Mouse (Mus musculus): Measurements from ENCODE around the gene Myh7b.
"Not testable (repeated sequence)": the region's sequence is repeated elsewhere in the genome, so short reads cannot be mapped to it uniquely, and the experiment has no call there.

Gene Myh7b

DNA sequence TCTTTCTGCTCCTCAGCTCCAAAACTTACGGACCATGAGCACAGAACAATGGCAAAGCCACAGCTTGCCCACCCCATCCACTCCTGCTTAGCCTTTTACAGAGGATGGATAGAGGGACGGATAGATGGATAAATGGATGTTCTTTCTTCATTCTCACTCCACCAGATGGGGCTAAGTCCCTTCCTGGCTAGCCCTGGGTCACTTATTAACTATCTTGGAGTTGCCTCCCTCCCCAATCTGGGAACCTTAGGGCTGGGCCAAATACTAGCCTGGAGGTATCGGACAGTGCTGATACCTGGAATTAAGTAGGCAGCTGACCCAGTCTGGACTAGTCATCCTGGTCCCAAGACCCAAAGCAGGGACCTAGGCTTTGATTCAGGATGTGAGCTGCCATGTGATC is 7.3 kb upstream of the Myh7b start:
- no peak for DNase-seq (ENCODE audit: extremely low read depth, low read depth)

DNA sequence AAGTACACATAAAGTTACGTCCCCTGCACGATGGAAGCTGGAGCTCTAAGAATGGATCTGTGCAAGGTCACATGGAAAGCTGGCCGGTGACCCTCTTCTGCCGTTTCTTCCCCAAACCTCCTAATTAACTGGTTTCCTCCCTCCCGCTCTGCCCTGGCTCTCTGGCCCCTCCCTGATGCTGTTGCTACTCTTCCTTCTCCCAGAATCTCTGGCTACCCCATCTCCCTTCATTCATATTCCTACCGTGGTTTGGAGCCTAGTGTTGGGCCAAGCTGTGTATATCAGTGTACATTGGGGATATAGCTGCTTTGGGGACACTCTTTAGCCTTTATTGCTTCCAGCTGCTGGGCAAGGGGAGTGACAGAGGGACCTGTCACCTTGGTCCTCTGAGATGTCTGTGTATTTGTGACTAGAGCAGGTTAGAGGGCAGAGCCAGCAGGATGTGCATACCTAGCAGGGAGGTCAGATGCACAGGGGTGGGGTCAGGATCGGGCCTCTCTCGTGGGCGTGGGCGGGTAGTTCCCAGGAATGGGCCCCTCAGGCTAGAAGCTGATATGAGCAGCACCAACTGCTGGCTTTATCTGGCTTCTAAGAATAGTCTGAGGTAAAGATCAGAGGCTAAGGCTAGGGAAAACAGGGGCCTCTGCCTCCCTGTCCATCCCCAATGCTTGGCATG is 6.3 kb upstream of the Myh7b start:
- DNase-seq (ENCODE audit: extremely low read depth, low read depth): peak; percentile 17

DNA sequence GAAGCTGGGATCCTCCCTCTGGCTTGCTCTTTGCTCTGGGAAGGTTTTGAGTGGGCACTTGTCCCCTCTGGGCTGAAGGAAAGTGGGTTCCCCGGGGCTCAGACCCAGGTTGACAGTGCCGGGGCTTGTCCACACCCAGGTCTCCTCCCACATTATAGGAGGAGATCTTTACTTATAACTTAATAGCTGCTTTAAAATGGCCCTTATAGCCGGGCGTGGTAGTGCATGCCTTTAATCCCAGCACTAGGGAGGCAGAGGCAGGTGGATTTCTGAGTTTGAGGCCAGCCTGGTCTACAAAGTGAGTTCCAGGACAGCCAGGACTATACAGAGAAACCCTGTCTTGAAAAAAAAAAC is 5.8 kb upstream of the Myh7b start:
- not testable (repeated sequence) for DNase-seq (ENCODE audit: extremely low read depth, low read depth)

DNA sequence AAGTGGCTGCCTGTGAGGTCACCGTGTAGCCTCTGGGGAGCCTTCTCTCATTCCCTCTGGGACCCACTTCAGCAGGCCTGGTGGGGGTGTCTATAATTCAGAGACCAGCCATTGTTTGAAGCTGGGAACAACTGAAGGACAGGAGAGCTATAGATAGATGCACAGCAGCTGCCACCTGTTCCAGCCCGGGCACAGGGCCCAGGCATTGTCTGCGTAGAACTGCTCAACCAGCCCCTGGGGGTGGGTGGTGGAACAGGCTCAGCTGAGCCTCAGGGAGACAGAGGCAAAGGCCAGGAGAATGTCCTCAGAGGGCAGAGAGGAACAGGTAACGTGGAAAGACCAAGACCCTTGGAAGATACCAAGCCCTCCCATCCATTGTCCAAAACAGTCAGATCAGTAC is 4.7 kb upstream of the Myh7b start:
- DNase-seq (ENCODE audit: extremely low read depth, low read depth): no peak

DNA sequence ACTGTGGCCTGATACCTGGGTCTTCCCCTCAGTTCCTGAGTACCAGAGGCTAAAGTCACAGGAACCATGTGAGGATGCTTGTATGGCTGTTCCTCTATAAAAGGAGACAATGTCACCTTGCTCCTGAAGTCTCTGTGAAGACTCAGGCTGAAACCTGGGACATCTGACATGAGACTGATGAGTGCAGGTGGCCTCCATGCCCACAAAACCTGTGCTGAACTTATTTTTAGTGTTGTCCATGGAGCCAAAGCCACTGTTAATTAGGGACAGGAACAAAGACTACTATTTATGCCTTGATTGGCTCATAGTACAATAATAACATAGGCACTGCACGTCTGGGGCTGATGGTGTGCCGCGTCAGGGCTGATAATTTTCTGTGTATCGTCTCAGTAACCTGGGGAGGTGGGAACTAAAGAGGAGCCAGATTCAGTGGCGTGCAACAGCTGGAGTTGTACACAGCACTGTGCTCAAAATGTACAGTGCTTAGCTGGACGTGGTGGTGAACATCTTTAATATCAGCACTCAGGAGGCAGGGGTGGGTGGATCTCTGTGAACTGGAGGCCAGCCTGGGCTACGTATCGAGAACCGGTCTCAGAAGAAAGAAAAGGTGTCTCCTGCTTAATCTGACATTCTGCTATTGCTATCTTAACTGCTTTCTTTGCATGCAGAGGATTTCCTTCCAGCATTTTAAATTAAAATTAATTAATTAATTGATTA is 980 bp downstream of the Myh7b start:
- no peak for DNase-seq (ENCODE audit: extremely low read depth, low read depth)

DNA sequence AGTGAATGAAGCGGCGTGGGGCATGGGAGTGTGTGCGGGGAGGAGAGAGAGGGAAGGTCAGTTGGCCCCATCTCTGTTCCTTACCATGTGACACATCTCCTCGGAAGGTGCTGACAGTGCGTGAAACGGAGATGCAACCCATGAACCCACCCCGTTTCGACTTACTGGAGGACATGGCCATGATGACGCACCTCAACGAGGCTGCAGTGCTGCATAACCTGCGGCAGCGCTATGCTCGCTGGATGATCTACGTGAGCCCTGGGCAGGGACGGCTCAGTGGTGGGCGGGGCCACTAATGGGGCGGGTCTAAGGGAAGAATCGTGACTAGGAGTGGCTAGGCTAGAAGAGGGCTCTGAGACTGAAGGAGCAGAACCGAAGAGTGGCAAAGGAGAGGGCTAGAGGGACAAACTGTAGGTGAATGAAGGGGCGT is 2.3 kb downstream of the Myh7b start:
- peak; percentile 79 for DNase-seq (ENCODE audit: extremely low read depth, low read depth)

DNA sequence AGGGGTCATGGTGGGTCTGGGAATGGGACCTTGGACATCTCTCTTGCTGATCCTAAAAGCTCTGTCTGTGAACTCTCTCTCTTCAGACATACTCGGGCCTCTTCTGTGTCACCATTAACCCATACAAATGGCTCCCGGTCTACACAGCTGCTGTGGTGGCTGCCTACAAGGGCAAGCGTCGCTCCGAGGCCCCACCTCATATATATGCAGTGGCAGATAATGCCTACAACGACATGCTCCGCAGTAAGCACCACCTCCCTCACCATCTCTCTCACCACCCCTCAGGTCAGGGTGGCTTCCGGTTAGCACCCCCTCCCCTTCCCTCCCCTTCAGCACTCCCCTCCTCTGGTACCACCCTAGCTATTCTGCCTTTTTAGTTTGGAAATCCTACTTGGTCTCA is 2.9 kb downstream of the Myh7b start:
- DNase-seq (ENCODE audit: extremely low read depth, low read depth): no peak

DNA sequence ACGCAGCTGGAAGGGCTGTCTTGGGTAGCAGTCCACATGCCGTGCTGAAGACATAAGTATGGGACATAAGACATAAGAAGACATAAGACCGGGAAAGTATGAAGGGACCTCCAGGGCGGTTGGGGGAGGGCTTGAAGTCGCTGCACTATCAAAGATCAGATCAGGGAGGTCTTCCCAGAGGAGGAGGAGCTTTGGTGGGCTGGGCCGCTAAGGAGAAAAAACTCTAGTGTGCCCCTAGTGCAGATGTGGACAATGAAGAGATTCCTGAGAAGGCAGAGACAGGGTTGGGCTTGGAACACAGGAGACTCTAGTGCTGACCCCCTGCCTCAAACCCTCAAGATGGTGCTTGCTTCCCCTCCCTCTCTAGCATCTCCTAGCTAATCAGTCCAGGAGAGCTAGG is 6.0 kb downstream of the Myh7b start:
- no peak for DNase-seq (ENCODE audit: extremely low read depth, low read depth)

DNA sequence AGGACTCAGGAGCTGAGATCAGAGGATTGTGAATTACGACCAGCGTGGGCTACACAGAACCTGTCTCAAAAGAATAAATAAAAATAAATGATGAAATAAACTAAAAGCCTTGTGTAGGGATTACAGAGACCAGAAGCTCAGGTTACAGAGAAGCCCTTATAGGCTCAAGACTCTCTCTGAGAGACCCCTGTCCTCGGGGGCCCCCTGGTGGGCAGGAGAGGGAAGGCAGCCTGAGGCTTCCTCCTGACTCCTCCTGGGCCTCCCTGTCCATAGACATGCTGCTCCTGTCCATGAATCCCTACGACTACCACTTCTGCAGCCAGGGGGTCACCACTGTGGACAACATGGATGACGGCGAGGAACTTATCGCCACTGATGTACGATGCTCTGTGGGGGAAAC is 8.8 kb downstream of the Myh7b start:
- DNase-seq (ENCODE audit: extremely low read depth, low read depth): peak; percentile 34

DNA sequence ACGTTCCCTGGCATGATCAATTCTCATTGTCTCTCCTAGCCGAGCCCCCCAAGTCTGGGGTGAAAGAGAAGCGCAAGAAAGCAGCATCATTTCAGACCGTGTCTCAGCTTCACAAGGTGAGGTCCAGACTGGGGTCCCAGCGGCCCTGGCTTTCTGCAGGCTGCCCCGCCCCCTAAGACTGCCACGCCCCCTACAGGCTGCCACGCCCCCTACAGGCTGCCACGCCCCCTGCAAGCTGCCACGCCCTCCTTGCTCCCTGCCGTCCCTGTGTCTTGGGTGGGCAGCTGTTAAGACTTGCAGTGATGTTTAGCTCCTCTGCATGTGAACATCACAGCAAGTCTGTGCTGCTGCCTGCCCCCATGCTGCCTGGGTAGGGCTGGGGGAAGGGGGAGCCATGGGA is 11.6 kb downstream of the Myh7b start:
- no peak for DNase-seq (ENCODE audit: extremely low read depth, low read depth)

DNA sequence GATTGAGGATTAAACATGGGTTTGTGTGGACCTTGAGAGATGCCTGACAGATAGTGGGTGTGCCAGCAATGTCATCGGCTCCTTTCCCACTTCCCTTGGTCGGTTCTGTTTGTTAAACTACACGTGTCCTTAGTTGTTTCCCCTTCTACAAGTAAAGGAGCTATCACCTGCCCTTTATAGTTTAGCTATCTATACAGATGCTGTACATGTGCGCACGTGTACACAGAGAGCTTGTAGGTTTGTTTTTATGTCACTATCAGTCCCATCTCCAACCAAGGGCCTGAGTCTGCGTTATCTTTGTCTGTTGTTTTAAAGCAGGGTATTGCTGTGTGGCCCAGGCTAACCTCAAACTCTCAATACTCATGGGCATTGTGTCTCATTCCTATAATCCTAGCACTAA is 13.0 kb downstream of the Myh7b start:
- no peak for DNase-seq (ENCODE audit: extremely low read depth, low read depth)

DNA sequence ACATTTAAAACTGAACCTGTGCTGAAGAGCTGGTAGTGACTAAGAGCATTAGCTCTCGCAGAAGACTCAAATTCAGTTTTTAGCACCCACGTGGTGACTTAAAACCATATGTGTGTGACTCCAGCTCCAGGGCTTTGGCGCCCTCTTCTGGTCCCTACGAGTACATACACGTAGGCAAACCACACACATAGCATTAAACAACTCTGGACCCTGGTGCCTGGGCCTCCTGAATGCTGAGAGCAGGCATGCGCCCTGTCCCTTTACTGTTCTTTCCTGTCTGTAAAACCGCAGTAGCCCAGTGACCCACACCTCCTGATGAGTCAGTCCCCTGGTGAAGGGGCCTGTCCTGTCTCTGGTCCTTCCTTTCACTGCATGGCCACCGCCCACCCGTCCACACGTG is 13.7 kb downstream of the Myh7b start:
- DNase-seq (ENCODE audit: extremely low read depth, low read depth): peak; percentile 76

DNA sequence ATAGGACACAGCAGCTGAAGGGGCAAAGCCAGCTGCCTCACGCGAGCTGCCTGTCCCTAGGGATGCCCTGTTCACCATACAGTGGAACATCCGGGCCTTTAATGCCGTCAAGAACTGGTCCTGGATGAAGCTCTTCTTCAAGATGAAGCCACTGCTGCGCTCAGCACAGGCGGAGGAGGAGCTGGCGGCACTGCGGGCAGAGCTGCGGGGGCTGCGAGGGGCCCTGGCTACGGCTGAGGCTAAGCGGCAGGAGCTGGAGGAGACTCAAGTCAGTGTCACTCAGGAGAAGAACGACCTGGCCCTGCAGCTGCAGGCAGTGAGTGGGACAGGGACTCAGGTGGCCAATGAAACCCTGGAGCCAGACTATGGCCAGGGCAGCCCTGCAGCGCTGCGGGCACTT is 15.3 kb downstream of the Myh7b start:
- no peak for DNase-seq (ENCODE audit: extremely low read depth, low read depth)

DNA sequence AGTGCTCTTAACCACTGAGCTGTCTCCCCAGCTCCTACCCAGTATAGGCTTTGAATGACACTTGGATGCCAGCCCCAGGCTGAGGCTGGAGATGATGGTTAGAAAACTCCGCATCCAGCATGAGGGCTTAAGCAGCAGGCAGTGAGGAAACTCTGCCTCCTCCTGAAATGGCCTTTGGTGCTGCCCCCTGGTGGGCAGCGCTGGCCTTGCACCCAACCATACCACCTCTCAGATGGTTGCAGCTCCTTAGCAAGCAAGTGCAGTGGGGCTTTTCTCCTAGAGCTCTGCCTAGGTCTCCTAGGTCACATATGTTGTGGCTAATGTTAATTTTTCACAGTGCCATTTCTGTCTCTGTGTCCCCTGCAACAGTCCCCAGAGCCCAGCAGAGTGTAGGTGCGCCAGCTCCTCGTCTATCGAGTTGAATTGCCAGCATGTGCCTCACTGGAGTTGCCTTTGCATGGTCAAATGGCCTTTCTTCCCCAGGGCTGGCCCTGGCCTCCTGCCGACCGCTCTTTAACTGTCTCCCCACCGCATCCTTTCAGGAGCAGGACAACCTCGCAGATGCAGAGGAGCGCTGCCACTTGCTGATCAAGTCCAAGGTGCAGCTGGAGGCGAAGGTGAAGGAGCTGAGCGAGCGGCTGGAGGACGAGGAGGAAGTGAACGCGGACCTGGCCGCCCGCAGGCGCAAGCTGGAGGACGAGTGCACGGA is 16.2 kb downstream of the Myh7b start:
- peak; percentile 46 for DNase-seq (ENCODE audit: extremely low read depth, low read depth)

DNA sequence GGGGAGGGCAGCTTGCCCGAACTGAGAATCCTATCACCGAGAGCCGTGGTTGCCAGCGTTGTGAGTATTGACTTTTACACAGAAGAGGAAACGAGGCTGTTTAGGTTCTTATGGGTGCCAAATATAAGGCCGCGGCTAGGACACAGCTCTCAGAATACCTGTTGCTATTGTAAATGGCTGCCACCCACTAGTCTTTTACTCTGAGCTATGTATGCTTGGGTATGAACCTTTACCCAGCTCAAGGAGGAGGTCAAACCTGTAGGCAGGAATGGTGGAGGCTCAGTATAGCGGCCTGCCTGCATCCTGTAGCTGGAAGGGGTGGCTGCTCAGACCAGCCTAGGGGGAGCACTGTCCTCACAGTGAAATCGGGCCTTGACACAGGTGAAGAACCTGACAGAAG is 17.1 kb downstream of the Myh7b start:
- no peak for DNase-seq (ENCODE audit: extremely low read depth, low read depth)

DNA sequence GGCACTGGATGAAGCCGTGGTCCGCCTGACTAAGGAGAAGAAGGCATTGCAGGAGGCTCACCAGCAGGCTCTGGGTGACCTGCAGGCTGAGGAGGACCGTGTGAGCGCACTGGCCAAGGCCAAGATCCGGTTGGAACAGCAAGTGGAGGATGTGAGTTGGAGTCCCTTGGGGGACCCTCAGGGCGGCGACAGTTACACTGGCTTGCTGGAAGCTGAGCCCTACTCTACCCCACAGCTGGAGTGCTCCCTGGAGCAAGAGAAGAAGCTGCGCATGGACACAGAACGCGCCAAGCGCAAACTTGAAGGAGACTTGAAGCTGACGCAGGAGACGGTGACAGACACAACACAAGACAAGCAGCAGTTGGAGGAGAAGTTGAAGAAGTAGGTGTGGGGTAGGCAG is 17.5 kb downstream of the Myh7b start:
- no peak for DNase-seq (ENCODE audit: extremely low read depth, low read depth)

DNA sequence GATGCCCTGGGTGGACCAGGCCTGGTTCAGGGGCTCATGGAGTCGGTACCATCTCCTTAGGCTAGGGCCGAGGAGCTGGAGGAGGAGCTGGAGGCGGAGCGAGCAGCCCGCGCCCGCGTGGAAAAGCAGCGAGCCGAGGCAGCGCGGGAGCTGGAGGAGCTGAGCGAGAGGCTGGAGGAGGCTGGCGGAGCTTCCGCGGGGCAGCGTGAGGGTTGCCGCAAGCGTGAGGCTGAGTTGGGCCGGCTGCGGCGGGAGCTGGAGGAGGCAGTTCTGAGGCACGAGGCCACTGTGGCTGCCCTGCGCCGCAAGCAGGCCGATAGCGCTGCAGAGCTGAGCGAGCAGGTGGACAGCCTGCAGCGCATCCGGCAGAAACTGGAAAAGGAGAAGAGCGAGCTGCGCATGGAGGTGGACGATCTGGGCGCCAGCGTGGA is 18.2 kb downstream of the Myh7b start:
- no peak for DNase-seq (ENCODE audit: extremely low read depth, low read depth)

DNA sequence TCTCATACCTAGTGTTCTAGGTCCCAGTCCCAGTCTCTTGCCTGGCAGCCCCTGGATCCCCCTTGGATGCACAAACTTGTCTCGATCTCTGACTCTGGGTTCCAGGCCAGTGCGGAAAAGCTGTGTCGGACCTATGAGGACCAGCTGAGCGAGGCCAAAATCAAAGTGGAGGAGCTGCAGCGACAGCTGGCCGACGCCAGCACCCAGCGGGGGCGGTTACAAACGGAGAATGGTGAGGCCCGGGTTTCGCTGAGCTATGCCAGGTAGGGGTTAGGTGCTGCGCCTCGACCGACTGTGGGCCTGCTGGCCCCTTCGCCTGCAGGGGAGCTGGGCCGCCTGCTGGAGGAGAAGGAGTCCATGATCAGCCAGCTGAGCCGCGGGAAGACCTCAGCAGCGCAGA is 19.1 kb downstream of the Myh7b start:
- DNase-seq (ENCODE audit: extremely low read depth, low read depth): no peak

DNA sequence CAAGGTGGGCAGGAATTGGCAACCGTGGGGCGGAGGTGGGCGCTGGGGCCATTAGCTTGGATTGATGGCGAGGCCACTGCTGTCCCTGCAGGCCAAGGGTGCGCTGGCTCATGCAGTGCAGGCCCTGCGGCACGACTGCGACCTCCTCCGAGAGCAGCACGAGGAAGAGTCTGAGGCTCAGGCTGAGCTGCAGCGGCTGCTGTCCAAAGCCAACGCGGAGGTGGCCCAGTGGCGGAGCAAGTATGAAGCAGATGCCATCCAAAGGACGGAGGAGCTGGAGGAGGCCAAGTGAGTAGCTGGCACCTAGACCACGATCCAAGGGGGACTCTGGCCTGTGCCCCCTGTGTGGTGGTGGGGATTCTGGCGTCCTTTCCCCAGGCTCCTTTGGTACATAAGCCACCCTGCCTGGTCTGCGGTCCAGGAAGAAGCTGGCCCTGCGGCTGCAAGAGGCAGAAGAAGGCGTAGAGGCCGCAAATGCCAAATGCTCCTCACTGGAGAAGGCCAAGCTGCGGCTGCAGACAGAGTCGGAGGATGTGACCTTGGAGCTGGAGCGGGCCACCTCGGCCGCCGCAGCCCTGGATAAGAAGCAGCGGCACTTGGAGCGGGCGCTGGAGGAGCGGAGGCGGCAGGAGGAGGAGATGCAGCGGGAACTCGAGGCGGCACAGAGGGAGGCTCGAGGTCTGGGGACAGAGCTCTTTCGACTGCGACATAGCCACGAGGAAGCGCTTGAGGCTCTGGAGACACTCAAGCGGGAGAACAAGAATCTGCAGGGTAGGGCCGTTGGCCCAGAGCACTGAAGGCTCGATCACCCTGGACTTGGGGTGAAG is 19.8 kb downstream of the Myh7b start:
- no peak for DNase-seq (ENCODE audit: extremely low read depth, low read depth)

DNA sequence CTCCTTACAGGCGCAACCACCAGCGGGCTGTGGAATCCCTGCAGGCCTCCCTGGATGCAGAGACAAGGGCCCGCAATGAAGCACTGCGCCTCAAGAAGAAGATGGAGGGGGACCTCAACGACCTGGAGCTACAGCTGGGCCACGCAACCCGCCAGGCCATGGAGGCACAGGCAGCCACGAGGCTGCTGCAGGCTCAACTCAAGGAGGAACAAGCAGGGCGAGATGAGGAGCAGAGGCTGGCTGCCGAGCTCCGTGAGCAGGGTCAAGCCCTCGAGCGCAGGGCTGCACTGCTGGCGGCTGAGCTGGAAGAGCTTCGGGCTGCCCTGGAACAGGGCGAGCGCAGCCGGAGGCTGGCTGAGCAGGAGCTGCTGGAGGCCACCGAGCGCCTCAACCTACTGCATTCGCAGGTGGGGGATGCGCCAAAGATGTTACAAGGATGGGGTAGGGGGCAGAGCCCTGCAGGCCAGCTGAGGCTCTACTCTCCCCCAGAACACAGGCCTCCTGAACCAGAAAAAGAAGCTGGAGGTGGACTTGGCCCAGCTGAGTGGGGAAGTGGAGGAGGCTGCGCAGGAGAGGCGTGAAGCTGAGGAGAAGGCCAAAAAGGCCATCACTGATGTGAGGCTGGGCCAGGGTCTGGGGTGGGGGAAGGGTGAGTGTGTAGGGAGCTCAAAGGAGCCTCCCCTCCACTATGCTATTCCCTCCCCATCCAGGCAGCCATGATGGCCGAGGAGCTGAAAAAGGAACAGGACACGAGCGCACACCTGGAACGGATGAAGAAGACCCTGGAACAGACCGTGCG is 21.3 kb downstream of the Myh7b start:
- no peak for DNase-seq (ENCODE audit: extremely low read depth, low read depth)

DNA sequence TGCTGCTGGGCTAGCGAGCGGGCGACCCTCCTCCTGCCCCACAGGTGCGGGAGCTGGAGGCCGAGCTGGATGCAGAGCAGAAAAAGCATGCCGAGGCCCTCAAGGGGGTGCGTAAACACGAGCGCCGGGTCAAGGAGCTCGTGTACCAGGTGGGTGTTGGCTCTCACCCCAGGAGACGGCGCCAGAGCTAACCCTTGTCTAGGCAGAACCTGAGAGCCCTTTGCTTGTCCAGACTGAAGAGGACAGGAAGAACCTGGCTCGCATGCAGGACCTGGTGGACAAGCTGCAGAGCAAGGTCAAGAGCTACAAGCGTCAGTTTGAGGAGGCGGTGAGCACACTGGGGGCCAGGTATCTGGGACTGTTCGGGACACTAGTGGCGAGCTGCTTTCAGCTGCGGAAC is 22.1 kb downstream of the Myh7b start:
- no peak for DNase-seq (ENCODE audit: extremely low read depth, low read depth)

All from MEL-GATA-1-ER (cell line).